Mouse (Mus musculus): Measurements from ENCODE around the gene Clic1. TPM values are rescaled to one million over a fixed set of nuclear protein-coding genes. Genes with fewer than 3 reads are reported as not detected.

The Clic1 gene
- polyA plus RNA-seq, 1 experiment: 141 TPM

DNA sequence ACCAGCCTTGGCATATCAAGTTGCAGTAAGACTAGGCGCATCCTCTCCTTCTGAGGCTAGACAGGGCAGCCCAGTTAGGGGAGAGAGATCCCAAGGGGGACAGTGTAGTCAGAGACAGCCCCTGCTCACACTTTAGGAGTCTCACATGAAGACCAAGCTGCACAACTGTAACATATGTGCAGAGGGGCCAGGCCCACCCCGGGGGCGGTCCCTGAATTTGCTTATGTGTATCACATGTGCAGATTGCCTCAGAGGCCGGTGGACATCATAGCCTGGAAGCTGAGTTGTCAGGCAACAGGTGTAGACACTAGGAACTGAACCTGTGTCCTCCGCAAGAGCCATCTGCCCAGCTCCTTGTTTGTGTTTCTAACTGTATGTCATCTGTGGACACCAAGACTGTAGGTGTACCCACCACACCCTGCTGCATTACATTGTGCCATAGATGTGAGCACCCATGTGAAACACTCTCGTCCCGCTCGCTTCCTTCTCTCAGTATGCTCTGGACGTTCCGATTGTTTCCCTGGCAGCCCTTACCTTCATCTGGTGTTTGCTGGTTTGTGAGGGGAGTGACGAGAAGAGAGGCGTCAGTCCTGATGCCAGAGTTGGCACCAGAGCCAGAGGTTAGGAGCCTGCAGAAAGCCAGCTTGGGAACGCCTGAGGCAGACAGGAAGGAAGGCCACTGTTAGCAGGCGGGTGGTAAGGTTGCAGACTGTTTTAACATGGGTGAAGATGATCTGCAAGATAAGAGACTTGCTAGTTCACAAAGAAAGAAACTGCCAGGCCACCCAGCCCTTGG lies 42.8 kb downstream of the Clic1 start:
- Histone ChIP-seq H3K4me3 (replicated peaks; ENCODE audit: control insufficient read depth, low read depth, low read length) (no peak overlapping the region), H3K27ac (ENCODE audit: control insufficient read depth, insufficient read depth, low read depth, low read length, poor library complexity) (no peak overlapping the region), H3K4me1 (ENCODE audit: control insufficient read depth, insufficient read depth, low read length) (no peaks in the 10 kb centered on the region; the same call in 1 of the 2 replicates)
- 80% methylated on average over 14 of the region's 14 CpGs for WGBS
- TF ChIP-seq POLR2A (IDR thresholded peaks at IDR 0.05; ENCODE audit: borderline replicate concordance, control insufficient read depth, low read depth, low read length) (no peak), CTCF (IDR thresholded peaks at IDR 0.05; ENCODE audit: control insufficient read depth, insufficient read depth, low read length) (no peak)

GRCm38 (mm10) chr17:35094475-35095365 lies 45.0 kb downstream of the Clic1 start:
- WGBS: 78% methylated on average over 15 of the region's 15 CpGs
- TF ChIP-seq CTCF (IDR thresholded peaks at IDR 0.05; ENCODE audit: control insufficient read depth, insufficient read depth, low read length): no peak
- TF ChIP-seq POLR2A (IDR thresholded peaks at IDR 0.05; ENCODE audit: borderline replicate concordance, control insufficient read depth, low read depth, low read length): no peak
- no peaks in the 10 kb centered on the region for H3K4me1 ChIP-seq (ENCODE audit: control insufficient read depth, insufficient read depth, low read length)
- no peak overlapping the region for H3K4me3 ChIP-seq (replicated peaks; ENCODE audit: control insufficient read depth, low read depth, low read length)
- H3K27ac ChIP-seq (ENCODE audit: control insufficient read depth, insufficient read depth, low read depth, low read length, poor library complexity): no peak overlapping the region

GRCm38 (mm10) chr17:35096597-35096996 lies 46.8 kb downstream of the Clic1 start:
- H3K4me3 ChIP-seq (replicated peaks; ENCODE audit: control insufficient read depth, low read depth, low read length): no peak overlapping the region
- no peaks in the 10 kb centered on the region for H3K4me1 ChIP-seq (ENCODE audit: control insufficient read depth, insufficient read depth, low read length)
- no peak overlapping the region for H3K27ac ChIP-seq (ENCODE audit: control insufficient read depth, insufficient read depth, low read depth, low read length, poor library complexity)
- WGBS: 95% methylated on average over 12 of the region's 12 CpGs
- TF ChIP-seq CTCF (IDR thresholded peaks at IDR 0.05; ENCODE audit: control insufficient read depth, insufficient read depth, low read length) (no peak), POLR2A (IDR thresholded peaks at IDR 0.05; ENCODE audit: borderline replicate concordance, control insufficient read depth, low read depth, low read length) (no peak; the same call in 1 of the 2 replicates)

DNA sequence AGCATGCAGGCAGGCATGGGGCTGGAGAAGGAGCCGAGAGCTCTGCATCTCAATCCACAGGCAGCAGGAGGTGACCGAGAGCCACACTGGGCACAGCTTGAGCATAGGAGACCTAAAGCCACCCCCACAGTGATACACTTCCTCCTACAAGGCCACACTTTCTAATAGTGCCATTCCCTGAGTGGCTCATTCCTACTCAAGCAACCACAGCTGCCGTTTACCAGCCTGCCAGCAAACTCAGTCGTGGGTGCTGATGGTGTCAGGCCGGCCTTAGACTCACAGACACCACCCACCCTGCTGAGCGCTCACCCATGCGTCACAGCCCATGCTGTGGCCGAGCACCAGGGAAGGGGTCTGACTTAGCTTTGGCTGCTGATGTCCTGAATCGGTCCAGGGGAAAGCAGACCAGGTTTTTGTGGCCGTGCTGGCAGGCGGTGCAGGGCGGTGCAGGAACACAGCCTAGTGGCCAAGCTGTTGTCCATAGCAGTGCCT lies 47.4 kb downstream of the Clic1 start:
- WGBS: 87% methylated on average over 12 of the region's 12 CpGs
- Histone ChIP-seq H3K27ac (ENCODE audit: control insufficient read depth, insufficient read depth, low read depth, low read length, poor library complexity) (no peak overlapping the region), H3K4me3 (replicated peaks; ENCODE audit: control insufficient read depth, low read depth, low read length) (no peak overlapping the region), H3K4me1 (ENCODE audit: control insufficient read depth, insufficient read depth, low read length) (no peaks in the 10 kb centered on the region)
- TF ChIP-seq CTCF (IDR thresholded peaks at IDR 0.05; ENCODE audit: control insufficient read depth, insufficient read depth, low read length) (no peak), POLR2A (IDR thresholded peaks at IDR 0.05; ENCODE audit: borderline replicate concordance, control insufficient read depth, low read depth, low read length) (no peak)

DNA sequence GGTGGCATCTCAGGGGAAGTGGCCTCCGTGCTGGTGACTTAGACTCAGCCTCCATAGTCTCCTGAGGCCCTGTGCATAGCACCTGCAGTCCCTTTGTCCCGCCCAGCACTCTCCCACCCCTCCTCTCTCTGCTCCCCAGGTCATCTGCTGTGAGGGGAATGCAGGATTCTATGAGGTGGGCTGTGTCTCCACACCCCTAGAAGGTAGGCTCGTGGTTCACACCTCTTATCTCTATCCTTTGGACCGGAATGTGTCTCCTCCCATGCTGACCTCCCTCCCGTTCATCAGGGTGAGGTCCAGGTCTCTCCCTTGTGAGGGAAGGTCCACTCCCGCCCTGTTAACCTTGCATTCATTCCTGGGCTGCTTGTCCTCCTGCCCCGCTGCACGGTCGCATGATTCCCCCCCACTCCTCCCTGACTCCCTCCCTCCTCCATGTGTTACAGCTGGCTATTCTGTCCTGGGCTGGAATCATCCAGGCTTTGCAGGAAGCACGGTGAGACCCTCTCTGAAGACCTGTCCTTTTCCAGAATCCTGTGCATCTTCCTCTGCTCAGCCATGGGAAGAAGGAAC lies 50.5 kb downstream of the Clic1 start:
- H3K27ac ChIP-seq (ENCODE audit: control insufficient read depth, insufficient read depth, low read depth, low read length, poor library complexity): no peak overlapping the region
- H3K4me3 ChIP-seq (replicated peaks; ENCODE audit: control insufficient read depth, low read depth, low read length): no peak overlapping the region
- no peaks in the 10 kb centered on the region; the same call in 1 of the 2 replicates for H3K4me1 ChIP-seq (ENCODE audit: control insufficient read depth, insufficient read depth, low read length)
- 85% methylated on average over 10 of the region's 10 CpGs for WGBS
- TF ChIP-seq CTCF (IDR thresholded peaks at IDR 0.05; ENCODE audit: control insufficient read depth, insufficient read depth, low read length) (no peak), POLR2A (IDR thresholded peaks at IDR 0.05; ENCODE audit: borderline replicate concordance, control insufficient read depth, low read depth, low read length) (no peak)

DNA sequence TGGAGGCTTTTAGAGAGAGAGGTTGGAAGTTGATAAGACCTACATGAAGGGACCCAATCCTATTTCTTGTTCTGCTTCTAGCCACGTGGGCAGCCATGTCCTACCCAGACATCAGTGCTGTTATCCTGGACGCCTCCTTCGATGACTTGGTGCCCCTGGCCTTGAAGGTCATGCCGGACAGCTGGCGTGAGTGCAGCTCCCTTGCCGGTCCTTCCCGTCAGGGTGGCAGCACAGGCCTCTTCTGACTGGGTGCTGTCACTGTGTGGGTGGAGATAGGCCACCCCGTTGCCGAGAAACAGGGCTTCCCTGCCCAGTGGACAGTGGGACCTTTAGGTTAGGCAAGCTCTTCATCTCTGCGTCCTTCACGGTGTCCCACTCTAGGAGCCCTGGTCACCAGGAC lies 51.4 kb downstream of the Clic1 start:
- Histone ChIP-seq H3K27ac (ENCODE audit: control insufficient read depth, insufficient read depth, low read depth, low read length, poor library complexity) (no peak overlapping the region), H3K4me1 (ENCODE audit: control insufficient read depth, insufficient read depth, low read length) (no peaks in the 10 kb centered on the region; the same call in 1 of the 2 replicates), H3K4me3 (replicated peaks; ENCODE audit: control insufficient read depth, low read depth, low read length) (no peak overlapping the region)
- 91% methylated on average over 11 of the region's 11 CpGs for WGBS
- TF ChIP-seq CTCF (IDR thresholded peaks at IDR 0.05; ENCODE audit: control insufficient read depth, insufficient read depth, low read length) (no peak), POLR2A (IDR thresholded peaks at IDR 0.05; ENCODE audit: borderline replicate concordance, control insufficient read depth, low read depth, low read length) (no peak)

DNA sequence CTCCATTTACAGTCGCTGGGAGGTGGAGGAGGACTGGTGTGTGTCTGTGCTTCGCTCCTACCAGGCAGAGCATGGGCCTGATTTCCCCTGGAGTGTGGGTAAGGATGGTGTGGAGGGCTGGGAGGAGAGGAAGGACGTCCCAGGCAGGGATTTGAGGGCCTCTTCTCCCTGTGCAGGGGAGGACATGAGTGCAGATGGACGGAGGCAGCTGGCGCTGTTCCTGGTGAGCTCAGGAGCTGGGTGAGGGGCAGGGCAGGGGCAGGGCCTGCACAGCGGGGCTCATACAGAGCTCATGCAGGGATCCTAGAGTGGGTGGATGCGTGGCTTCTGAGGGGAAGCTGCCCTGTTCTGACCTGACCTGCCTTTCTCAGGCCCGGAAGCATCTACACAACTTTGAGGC lies 52.5 kb downstream of the Clic1 start:
- Histone ChIP-seq H3K4me3 (replicated peaks; ENCODE audit: control insufficient read depth, low read depth, low read length) (no peak overlapping the region), H3K27ac (ENCODE audit: control insufficient read depth, insufficient read depth, low read depth, low read length, poor library complexity) (peak overlapping the region; percentile 37; the same call in 1 of the 2 replicates), H3K4me1 (ENCODE audit: control insufficient read depth, insufficient read depth, low read length) (no peaks in the 10 kb centered on the region; the same call in 1 of the 2 replicates)
- 77% methylated on average over 8 of the region's 8 CpGs for WGBS
- TF ChIP-seq CTCF (IDR thresholded peaks at IDR 0.05; ENCODE audit: control insufficient read depth, insufficient read depth, low read length) (no peak), POLR2A (IDR thresholded peaks at IDR 0.05; ENCODE audit: borderline replicate concordance, control insufficient read depth, low read depth, low read length) (no peak)

Measured in bone marrow, adult 2 months (tissue).